In genomic region chr1:58710711-58711364, GRCm38 (mm10) we compare ENCODE assay signal across 8 mouse cellular contexts. TPM values are rescaled to one million over a fixed set of nuclear protein-coding genes. Genes with fewer than 3 reads are reported as not detected.
A peak's percentile ranks its signal among the peaks of the same experiment; 100 is the strongest.
DNase-seq lines count a peak whose midpoint lies in the region; ATAC-seq and TF ChIP-seq lines count a peak whose summit lies in the region.

No protein-coding gene starts in this region.

- no peaks in the 10 kb centered on the region for H3K27me3 ChIP-seq in CH12.LX (replicated peaks)
- no peaks in the 10 kb centered on the region for H3K27me3 ChIP-seq in forebrain, embryonic 11.5 days (ENCODE audit: control insufficient read depth, insufficient read depth, low read length)
- no peaks in the 10 kb centered on the region for H3K27me3 ChIP-seq in liver, adult 2 months (ENCODE audit: control insufficient read depth, insufficient read depth, low read length)
- H3K27me3 ChIP-seq in small intestine, adult 2 months (ENCODE audit: control insufficient read depth, insufficient read depth, low read length), result no peaks in the 10 kb centered on the region

- peak; percentile 74 for DNase-seq in heart, adult 11 months
- no peak for DNase-seq in heart, adult 9 months (ENCODE audit: low spot score in 2 of 2)
- DNase-seq in CH12.LX (ENCODE audit: extremely low read depth), result no peak
- DNase-seq in forebrain, embryonic 11.5 days (ENCODE audit: low spot score), result no peak
- no peak for DNase-seq in liver, adult 2 months (ENCODE audit: extremely low read depth, low read depth, low spot score)
- DNase-seq in frontal cortex, postnatal 14 days (ENCODE audit: low spot score in 2 of 2), result no peak
- DNase-seq in layer of hippocampus, postnatal 10 days (ENCODE audit: low spot score in 2 of 2), result no peak

- no peak for TF ChIP-seq CTCF in CH12.LX (conservative IDR thresholded peaks at IDR 0.05 in 1 of 2, IDR thresholded peaks at IDR 0.05 in 1 of 2; ENCODE audit: low read depth in 2 of 2, low read length in 2 of 2)
- no peak for TF ChIP-seq CTCF in liver, adult 2 months (IDR thresholded peaks at IDR 0.05; ENCODE audit: low read depth, low read length)
- no peak for TF ChIP-seq CTCF in small intestine, adult 2 months (IDR thresholded peaks at IDR 0.05; ENCODE audit: extremely low read depth, insufficient read length, insufficient replicate concordance, low read depth, low read length)

- WGBS in forebrain, embryonic 11.5 days, result 54% methylated on average over 10 of the region's 10 CpGs
- WGBS in liver, adult 2 months, result 25% methylated on average over 10 of the region's 10 CpGs
- 12% methylated on average over 10 of the region's 10 CpGs for WGBS in small intestine, adult 2 months

- TF ChIP-seq RAD21 in CH12.LX (IDR thresholded peaks at IDR 0.05; ENCODE audit: low read depth, low read length), result no peak

- H3K9me3 ChIP-seq in CH12.LX (replicated peaks; ENCODE audit: low read length), result peaks cover 2% of the 10 kb centered on the region
- no peaks in the 10 kb centered on the region for H3K9me3 ChIP-seq in forebrain, embryonic 11.5 days (ENCODE audit: control insufficient read depth, low read length)

- H3K79me2 ChIP-seq in CH12.LX (replicated peaks; ENCODE audit: control insufficient read depth, extremely low read depth, insufficient read depth, poor library complexity, severe bottlenecking), result peaks cover 26% of the 10 kb centered on the region
- peaks cover 12% of the 10 kb centered on the region; the same call in 1 of the 2 replicates for H3K79me2 ChIP-seq in liver, adult 2 months (ENCODE audit: control insufficient read depth, insufficient read depth, low read length)

- in situ Hi-C loops in CH12.LX (cut with MboI; ENCODE audit: low pct_ligation_motif_present, low pct_unique_long_range_greater_than_20kb, low sequenced_read_pairs), result no loop called here

- peak overlapping the region; percentile 63 to 74 (median 74) for H3K4me3 ChIP-seq in CH12.LX (replicated peaks in 1 of 3; ENCODE audit: low read depth in 2 of 3, low read length in 2 of 3, poor library complexity in 1 of 3)
- peak overlapping the region; percentile 59 for H3K4me3 ChIP-seq in forebrain, embryonic 11.5 days (ENCODE audit: low read depth, low read length)
- H3K4me3 ChIP-seq in liver, adult 2 months (ENCODE audit: insufficient read depth, low read depth, low read length), result peak overlapping the region; percentile 99
- H3K4me3 ChIP-seq in small intestine, adult 2 months (ENCODE audit: low read depth, low read length), result peak overlapping the region; percentile 91

- peak overlapping the region; percentile 90 for H3K27ac ChIP-seq in CH12.LX (ENCODE audit: insufficient read depth, low read depth)
- peak overlapping the region; percentile 85; the same call in 1 of the 2 replicates for H3K27ac ChIP-seq in forebrain, embryonic 11.5 days (ENCODE audit: low read depth, low read length)
- peak overlapping the region; percentile 100 for H3K27ac ChIP-seq in liver, adult 2 months (replicated peaks; ENCODE audit: insufficient read depth, low read depth, low read length)
- H3K27ac ChIP-seq in small intestine, adult 2 months (ENCODE audit: insufficient read depth, low read depth, low read length), result peak overlapping the region; percentile 100

- TF ChIP-seq EP300 in CH12.LX (IDR thresholded peaks at IDR 0.05; ENCODE audit: low read length), result no peak

- dilution Hi-C loops in CH12.LX (cut with MboI; ENCODE audit: extremely low pct_ligation_motif_present, extremely low pct_unique_long_range_greater_than_20kb, low sequenced_read_pairs), result no loop called here

- peaks cover 0 to 16% of the 10 kb centered on the region in 2 experiments; a peak in 2 of 4 replicates for H3K4me1 ChIP-seq in CH12.LX (ENCODE audit: control insufficient read depth in 1 of 2, insufficient read depth in 2 of 2)
- H3K4me1 ChIP-seq in forebrain, embryonic 11.5 days (replicated peaks; ENCODE audit: control insufficient read depth, insufficient read depth, low read length), result no peaks in the 10 kb centered on the region; the same call in 1 of the 2 replicates
- peaks cover 2% of the 10 kb centered on the region; the same call in 1 of the 2 replicates for H3K4me1 ChIP-seq in liver, adult 2 months (ENCODE audit: control insufficient read depth, insufficient read depth, low read length)
- no peaks in the 10 kb centered on the region for H3K4me1 ChIP-seq in small intestine, adult 2 months (ENCODE audit: control insufficient read depth, insufficient read depth, insufficient read length, low read length)

- H3K4me2 ChIP-seq in CH12.LX (ENCODE audit: insufficient read depth, low read depth, poor library complexity, severe bottlenecking), result peak overlapping the region; percentile 96
- peak overlapping the region; percentile 74 for H3K4me2 ChIP-seq in forebrain, embryonic 11.5 days (ENCODE audit: low read depth, low read length, severe bottlenecking)

- peak overlapping the region; percentile 60 for H3K9ac ChIP-seq in CH12.LX (ENCODE audit: insufficient read depth, low read depth)
- H3K9ac ChIP-seq in forebrain, embryonic 11.5 days (ENCODE audit: low read length), result peak overlapping the region; percentile 86
- peak overlapping the region; percentile 100 for H3K9ac ChIP-seq in liver, adult 2 months (ENCODE audit: low read depth, low read length)

- peaks cover 6 to 9% of the 10 kb centered on the region in 2 experiments for H3K36me3 ChIP-seq in CH12.LX (replicated peaks in 1 of 2; ENCODE audit: control insufficient read depth in 1 of 2, insufficient read depth in 1 of 2, low read length in 1 of 2)
- H3K36me3 ChIP-seq in forebrain, embryonic 11.5 days (ENCODE audit: control insufficient read depth, insufficient read depth, low read length), result no peaks in the 10 kb centered on the region
- H3K36me3 ChIP-seq in liver, adult 2 months (ENCODE audit: control insufficient read depth, insufficient read depth, low read length), result peaks cover 19% of the 10 kb centered on the region
- H3K36me3 ChIP-seq in small intestine, adult 2 months (ENCODE audit: control insufficient read depth, insufficient read depth, low read length), result peaks cover 15% of the 10 kb centered on the region

- TF ChIP-seq POLR2A in CH12.LX (IDR thresholded peaks at IDR 0.05; ENCODE audit: low read depth, low read length), result no peak
- no peak for TF ChIP-seq POLR2A in liver, adult 2 months (IDR thresholded peaks at IDR 0.05; ENCODE audit: extremely low read depth, insufficient read depth, low read length)
- no peak for TF ChIP-seq POLR2A in small intestine, adult 2 months (IDR thresholded peaks at IDR 0.05; ENCODE audit: low read depth, low read length)

- no peak for ATAC-seq in forebrain, embryonic 11.5 days (replicated peaks; ENCODE audit: low FRiP score)

TF ChIP-seq in CH12.LX, 34 proteins besides CTCF, POLR2A, EP300 and RAD21 (continues in another document):
- no peak for TF ChIP-seq ELF1 (IDR thresholded peaks at IDR 0.05; ENCODE audit: low read depth, low read length)
- TF ChIP-seq MAZ (IDR thresholded peaks at IDR 0.05; ENCODE audit: low read depth, low read length), result no peak
- TF ChIP-seq JUN (IDR thresholded peaks at IDR 0.05; ENCODE audit: insufficient read depth, low read depth, low read length), result no peak
- TF ChIP-seq CHD2 (IDR thresholded peaks at IDR 0.05; ENCODE audit: low read length), result no peak
- no peak for TF ChIP-seq KAT2A (IDR thresholded peaks at IDR 0.05; ENCODE audit: insufficient replicate concordance, low read length)
- no peak for TF ChIP-seq USF1 (IDR thresholded peaks at IDR 0.05; ENCODE audit: low read depth, low read length)
- no peak for TF ChIP-seq IRF4 (IDR thresholded peaks at IDR 0.05; ENCODE audit: low read depth, low read length)
- no peak for TF ChIP-seq SIN3A (IDR thresholded peaks at IDR 0.05; ENCODE audit: low read length)
- TF ChIP-seq ZKSCAN1 (IDR thresholded peaks at IDR 0.05; ENCODE audit: borderline replicate concordance, low read depth, low read length), result no peak
- no peak for TF ChIP-seq POLR2AphosphoS2 (IDR thresholded peaks at IDR 0.05; ENCODE audit: low read depth, low read length)
- 0 out of 2 replicates have a peak, but pooled peaks have one; percentile 69 for TF ChIP-seq TBP (conservative IDR thresholded peaks at IDR 0.05; ENCODE audit: low read depth, low read length)
- no peak for TF ChIP-seq TCF12 (IDR thresholded peaks at IDR 0.05; ENCODE audit: low read depth, low read length)
- TF ChIP-seq GABPA (IDR thresholded peaks at IDR 0.05; ENCODE audit: insufficient replicate concordance, low read depth, low read length), result no peak
- TF ChIP-seq MAFK (IDR thresholded peaks at IDR 0.05; ENCODE audit: insufficient replicate concordance, low read length), result 0 out of 2 replicates have a peak, but pooled peaks have one; percentile 8
- no peak for TF ChIP-seq ZC3H11A (IDR thresholded peaks at IDR 0.05; ENCODE audit: low read depth, low read length)
- TF ChIP-seq MEF2A (IDR thresholded peaks at IDR 0.05; ENCODE audit: borderline replicate concordance, low read depth, low read length), result no peak
- no peak for TF ChIP-seq USF2 (conservative IDR thresholded peaks at IDR 0.05; ENCODE audit: low read depth, low read length)
- TF ChIP-seq UBTF (IDR thresholded peaks at IDR 0.05; ENCODE audit: low read depth, low read length), result no peak
- TF ChIP-seq MAX (IDR thresholded peaks at IDR 0.05; ENCODE audit: low read length), result 0 out of 2 replicates have a peak, but pooled peaks have one; percentile 8
- 0 out of 2 replicates have a peak, but pooled peaks have one; percentile 5 for TF ChIP-seq MXI1 (IDR thresholded peaks at IDR 0.05; ENCODE audit: low read depth, low read length)
- peak; percentile 53; the same call in 1 of the 2 replicates for TF ChIP-seq CHD1 (IDR thresholded peaks at IDR 0.05; ENCODE audit: low read depth, low read length)

RNA-seq across cellular contexts. Expression of gene Cflar, which starts 0.5 kb away (rescaled TPM):
- total RNA-seq in CH12.LX (2012; rRNA removed), result 46.8 and 49.2 TPM in 2 replicates
- total RNA-seq in CH12.LX (2014; rRNA removed), result 81.1 and 82.0 TPM in 2 replicates
- 28.3 and 35.7 TPM in 2 replicates for polyA plus RNA-seq in CH12.LX (2012; ENCODE audit: insufficient read length, low read depth)
- polyA plus RNA-seq in forebrain, embryonic 11.5 days (2014; fragmentation: Nextera tagmentation; extraction: Ambion mirVana), result 21.3 and 24.1 TPM in 2 replicates
- 95.0 and 98.7 TPM in 2 replicates for total RNA-seq in liver, adult 2 months (2014; rRNA removed)
- polyA plus RNA-seq in liver, adult 2 months (2012; rRNA removed), result 43.5 and 45.7 TPM in 2 replicates
- polyA plus RNA-seq in small intestine, adult 2 months (2012; rRNA removed), result 9.8 and 29.5 TPM in 2 replicates
- total RNA-seq in layer of hippocampus, postnatal 10 days (2021), result 10 to 100 TPM; 32.7 to 32.9 TPM

RNA-seq across cellular contexts. Expression of gene Als2cr12, which starts 15.0 kb away (rescaled TPM):
- not detected in 2 replicates for total RNA-seq in CH12.LX (2012; rRNA removed)
- not detected in 2 replicates for total RNA-seq in CH12.LX (2014; rRNA removed)
- polyA plus RNA-seq in CH12.LX (2012; ENCODE audit: insufficient read length, low read depth), result 0.22 and 0.33 TPM in 2 replicates
- not detected in 2 replicates for polyA plus RNA-seq in forebrain, embryonic 11.5 days (2014; fragmentation: Nextera tagmentation; extraction: Ambion mirVana)
- total RNA-seq in liver, adult 2 months (2014; rRNA removed), result 0.13 and 0.74 TPM in 2 replicates
- 0.07 TPM in 1 of 2 replicates, not detected in the other for polyA plus RNA-seq in liver, adult 2 months (2012; rRNA removed)
- 0.06 and 0.47 TPM in 2 replicates for polyA plus RNA-seq in small intestine, adult 2 months (2012; rRNA removed)
- under 1 TPM in 1 of 2 experiments, not detected in 1; 0.23 TPM for total RNA-seq in layer of hippocampus, postnatal 10 days (2021)
